Mouse (Mus musculus) spleen, adult 12 weeks (tissue): ENCODE data around the gene Ccdc92.

Source experiments
- DNase-seq: peaks from one replicate; pipeline ENCODE4 v3.0.0; 2022; ENCODE audit warnings: low spot score

The Ccdc92 gene

DNA sequence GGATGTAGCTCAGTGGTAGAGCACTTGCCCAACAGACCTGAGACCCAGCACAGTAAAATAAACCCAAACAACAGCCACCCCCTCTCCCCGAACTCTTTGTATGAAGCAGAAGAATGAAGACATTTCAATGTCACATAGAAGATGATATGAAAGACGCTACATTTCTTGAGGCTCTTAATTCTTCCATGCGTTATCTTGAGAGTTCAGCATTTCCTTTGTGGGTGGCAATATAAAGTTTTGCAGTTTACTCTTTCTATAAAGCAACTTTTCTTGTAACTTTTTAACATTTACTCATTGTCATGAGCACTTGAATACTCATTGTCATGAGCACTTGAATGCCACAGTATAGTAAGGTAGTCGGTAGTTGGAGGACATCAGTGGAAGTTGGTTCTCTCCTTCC is 8.0 kb downstream of the Ccdc92 start:
- DNase-seq: no peak

DNA sequence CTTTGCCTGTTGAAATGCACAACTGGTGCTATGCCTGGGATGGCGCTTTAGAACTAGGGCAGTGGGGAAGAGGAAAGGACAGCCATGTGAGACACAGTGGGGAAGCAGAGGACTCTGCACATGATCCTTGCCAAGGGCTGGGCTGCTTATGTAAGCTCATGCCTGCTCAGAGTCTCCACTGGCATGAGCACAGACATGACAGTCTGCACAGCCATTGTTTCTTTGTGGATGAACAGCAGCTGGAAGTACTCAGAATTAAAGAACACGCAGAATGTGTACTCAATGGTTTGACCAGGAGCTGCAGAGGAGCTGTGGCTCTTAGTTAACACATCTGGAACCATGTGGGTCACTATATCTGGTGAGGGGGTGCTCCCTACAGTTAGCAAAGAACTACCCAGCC is 9.1 kb downstream of the Ccdc92 start:
- no peak for DNase-seq

DNA sequence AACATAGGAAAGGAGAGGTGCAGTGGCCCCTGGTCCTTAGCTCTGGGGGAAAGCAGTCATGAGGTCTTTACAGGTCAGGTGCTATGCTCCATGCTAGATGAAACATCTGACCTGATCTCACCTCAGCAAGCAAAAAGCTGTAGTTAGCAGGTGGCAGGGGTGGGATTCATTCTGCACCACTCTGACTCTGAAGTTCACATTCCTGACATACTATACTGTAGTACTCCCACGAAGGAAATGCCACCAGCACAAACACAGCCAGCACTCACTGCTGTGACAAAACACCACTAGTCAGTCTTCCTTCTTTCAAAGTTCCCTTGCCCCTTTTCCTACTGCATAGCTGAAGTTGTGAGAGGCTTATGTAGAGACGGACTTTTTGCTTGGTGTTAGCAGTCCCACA is 9.9 kb downstream of the Ccdc92 start:
- no peak for DNase-seq

DNA sequence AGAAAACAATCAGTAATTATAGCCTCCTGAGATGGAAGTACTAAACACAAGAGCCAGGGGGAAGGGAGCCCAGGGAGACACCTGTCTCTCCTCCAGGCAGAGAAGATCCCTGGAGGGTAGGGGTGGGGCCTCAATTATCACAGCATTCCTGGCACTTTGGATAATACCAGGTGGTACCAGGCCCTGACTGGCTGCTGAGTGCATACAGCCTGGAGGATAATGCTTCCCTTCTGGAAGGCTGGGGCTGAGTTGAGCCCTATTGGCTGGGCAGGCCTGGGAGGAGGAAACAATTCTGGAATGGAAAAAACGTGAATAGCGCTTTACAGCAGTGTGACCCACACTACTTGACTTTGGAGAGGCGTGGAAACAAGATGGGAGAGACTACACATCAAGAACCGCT is 10.7 kb downstream of the Ccdc92 start:
- DNase-seq: no peak

DNA sequence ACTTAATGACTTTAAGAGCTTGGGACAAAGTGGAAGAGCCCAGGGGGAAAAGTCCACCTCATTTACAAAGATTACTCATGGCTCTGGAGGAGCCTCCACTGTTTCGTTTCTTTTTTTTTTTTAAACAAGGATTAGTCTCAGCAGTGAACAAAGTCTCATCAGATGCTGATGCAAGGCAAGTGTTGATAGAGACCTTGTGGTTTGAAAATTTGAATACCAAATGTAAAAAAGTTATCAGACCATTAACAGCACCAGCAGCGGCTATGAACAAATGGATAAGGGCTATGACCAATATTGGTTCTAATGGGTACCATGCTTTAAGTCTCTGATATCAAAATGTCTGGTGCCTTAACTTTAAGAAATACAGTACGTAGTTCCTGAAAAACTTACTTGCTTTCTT is 13.2 kb downstream of the Ccdc92 start:
- DNase-seq: no peak

DNA sequence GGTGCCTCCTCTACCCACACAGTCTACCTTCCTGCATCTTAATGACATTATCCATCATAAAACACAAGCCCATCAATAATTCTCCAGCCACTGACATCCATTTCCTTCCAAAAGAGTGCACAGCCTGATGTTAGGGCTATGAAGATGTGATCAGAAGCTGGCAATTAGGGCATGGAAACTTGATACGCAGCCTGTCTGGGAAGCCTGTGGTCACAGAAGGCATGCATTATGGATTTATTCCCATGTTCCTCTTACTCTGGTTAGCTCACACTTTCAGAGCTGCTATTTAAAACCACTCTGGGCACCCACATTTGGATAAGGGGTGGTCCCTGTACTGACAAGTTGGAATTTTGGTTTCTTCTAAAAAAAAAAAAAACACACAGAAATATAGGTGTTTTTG is 15.2 kb downstream of the Ccdc92 start:
- no peak for DNase-seq

DNA sequence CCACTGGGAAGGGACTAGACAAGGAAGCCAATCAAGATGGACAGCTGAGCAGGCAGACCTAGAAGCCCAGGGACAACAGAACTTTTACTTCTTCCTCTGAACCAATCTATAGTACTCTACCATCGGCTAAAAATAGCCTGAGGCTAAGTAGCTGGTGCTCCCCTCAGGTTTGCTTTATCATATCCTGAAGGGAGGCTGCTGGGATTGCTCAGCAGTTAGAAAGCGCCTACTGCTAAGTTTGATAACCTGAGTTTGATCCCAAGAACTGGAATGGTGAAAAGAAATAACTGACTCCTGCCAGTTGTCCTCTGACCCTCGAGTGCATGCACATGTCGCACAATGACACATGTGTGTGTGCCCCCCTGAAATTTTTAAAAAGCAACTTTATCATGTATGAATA is 17.3 kb downstream of the Ccdc92 start:
- DNase-seq: no peak

DNA sequence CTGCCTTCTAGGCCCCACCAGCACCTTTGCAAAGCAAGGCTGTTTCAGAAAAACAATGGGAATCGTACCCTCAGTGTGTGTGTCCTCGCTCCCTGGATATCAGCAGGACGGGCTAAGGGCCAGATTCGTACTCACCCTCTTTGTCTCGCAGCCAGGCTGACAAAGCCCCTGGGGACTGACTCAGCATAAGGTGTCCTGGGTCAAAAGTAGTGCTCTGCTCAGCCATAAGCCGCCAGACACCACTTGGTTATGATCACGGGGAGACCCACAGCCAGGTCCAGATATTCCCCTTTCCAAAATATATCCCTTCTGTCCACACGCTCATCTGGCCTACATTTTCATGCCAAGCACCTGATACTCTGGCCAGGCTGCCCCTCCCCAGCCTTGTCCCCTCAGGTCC is 18.8 kb downstream of the Ccdc92 start:
- DNase-seq: no peak

DNA sequence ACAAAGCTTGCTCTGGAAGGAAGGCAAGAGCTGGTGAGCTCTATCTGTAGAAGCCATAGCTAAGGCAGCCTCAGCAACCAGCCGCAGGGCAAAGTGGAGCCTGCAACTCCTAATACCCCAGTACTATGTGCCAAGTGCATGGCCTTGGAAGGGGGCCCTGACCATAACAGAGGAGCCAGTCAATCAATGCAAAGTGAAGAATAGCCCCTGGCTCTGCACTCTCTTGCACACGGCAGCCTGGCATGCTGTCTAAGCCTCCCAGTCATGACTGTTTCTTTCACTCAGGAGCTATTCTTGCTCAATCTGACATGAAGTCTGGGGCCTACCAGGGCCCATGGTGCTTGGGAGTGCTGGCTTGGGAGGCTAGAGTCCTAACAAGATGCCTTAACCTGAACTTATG is 21.6 kb downstream of the Ccdc92 start:
- DNase-seq: no peak

DNA sequence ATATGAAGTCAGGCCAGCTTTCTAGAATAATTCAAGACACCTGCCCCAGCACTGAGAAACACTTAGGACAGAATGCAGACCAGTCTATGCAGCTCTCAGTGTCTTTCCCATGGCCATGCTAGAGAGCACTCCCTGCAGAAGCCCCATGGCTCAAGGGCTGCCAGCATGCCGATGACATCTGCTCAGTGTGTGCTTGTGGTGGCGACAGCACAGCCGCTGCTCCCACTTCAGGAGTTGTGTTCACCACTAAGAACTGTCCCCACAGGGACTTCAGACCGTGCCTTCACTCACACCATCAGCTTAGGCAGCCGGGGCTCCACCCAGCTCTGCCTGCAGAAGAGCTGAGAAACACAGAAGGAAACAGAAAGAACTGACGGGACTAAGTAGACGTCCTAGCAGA is 22.0 kb downstream of the Ccdc92 start:
- DNase-seq: no peak

DNA sequence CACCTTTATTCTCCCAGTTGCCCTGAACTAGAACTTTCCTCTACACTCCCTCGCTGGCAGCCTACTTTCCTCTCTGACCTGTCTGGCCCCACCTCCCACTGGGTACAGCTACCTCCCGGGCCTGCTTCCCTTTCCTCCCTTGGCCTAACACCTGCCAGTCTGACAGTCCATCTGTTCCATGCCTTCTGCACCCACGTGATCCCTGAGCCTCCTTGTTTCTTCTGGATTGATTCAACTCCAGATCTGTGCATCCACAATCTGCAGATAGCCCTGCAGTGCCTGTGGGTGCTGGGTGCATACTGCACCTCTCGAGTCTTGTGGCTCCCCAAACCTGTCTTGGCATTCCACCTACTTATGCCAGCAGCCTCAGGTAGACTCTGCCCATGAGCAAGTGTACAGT is 25.6 kb downstream of the Ccdc92 start:
- DNase-seq: no peak

DNA sequence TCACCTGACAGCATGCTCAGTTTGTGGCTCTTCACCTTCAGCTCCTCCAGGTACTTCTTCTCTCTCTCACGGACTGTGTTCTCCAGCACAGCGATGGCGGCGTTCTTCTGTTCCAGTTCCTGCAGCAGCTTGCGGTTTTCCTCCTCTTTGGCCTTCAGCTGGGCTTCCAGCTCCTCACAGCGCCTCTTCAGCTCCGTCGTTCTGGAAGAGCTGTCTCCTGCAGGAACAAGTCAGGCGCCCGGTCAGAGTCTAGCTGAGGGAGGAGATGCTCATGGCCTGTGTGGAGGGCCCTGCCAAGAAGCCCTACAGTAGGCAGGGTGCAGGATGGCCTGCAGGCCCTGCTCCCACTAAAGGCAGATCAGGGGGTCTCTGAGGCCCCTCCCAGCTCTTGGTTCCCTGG is 26.1 kb downstream of the Ccdc92 start:
- DNase-seq: no peak

DNA sequence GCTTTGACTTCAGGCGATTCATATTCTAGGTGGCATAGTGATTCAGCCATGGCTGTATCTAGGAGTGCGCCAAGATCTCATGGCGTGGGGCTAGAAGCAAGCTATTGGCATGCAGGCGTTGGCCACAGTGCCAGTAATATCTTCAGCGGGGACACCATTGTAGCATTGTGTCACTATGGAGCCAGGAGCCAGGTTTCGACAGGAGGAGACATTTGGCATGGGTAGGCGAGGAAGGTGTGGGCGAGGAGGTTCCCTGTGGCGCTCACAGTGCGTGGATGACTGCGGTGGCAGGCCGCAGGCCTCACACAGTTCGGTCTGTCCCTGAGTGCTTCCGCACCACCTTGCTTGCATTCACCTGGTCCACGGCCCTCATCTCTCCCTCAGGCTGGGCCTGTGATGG is 27.0 kb downstream of the Ccdc92 start:
- DNase-seq: no peak

DNA sequence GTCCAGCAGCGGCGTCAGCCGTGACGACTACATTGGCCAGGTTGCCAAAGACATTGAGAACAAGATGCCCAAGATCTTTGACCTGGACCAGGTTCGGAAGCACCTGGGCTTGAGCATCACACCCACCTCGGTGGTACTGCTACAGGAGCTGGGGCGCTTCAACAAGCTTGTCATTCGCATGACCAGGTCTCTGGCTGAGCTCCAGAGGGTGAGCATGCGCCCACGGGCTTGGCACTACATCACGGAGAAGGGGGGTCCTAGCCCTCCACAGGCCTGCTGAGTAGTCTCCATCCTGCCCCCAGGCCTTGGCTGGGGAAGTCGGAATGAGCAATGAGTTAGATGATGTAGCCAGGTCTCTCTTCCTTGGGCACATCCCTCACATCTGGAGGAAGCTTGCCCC is 31.9 kb downstream of the Ccdc92 start:
- no peak for DNase-seq

DNA sequence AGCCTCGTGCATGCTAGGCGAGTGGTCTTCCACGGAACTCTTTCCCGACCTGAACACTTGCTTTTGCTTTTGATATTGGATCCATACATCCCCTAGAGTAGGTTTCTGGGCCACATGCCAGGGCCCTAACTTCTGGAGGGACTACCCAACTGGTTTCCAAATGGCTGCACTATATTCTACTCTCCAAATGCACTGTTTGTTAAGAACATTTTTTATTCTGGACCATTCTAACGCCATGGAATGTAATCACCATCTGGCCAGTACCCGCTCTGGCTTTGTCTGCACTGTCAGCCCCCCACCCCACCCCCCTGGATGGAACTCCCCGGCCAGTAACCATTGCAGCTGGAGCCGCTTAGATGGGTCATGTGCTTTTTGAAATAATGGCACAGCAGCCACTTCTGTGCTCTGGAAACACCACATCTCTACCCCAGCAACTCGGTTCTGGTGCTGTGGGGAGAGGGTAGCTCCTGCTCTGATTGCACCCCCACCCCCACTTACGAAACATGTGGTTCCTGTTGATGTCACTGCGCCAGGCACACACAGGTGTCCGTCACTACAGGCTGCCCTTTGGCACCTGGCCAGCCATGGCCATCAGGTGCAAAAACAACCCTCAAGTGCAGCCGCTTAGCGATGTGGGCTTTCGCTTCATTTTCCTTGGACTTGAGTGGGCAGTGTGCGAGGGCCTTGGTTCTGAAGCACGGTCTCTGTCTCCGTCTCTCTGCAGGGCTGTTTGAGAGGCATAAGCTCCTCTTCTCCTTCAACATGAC is 39.9 kb downstream of the Ccdc92 start:
- no peak for DNase-seq

DNA sequence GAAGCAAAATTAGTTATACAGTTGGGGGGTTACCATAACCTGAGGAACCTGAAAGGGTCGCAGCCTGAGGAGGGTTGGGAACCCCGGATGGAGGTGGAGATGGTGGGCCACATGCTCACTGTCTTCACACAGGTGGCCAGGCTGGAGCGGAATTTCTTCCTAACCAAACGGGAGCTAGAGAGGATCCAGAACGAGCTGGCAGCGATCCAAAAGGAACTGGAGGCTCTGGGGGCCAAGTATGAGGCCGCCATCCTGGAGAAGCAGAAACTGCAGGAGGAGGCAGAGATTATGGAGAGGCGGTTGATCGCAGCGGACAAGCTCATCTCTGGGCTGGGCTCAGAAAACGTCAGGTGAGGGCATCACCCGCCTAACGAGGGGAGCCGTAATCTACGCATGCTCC is 45.2 kb downstream of the Ccdc92 start:
- DNase-seq: no peak

DNA sequence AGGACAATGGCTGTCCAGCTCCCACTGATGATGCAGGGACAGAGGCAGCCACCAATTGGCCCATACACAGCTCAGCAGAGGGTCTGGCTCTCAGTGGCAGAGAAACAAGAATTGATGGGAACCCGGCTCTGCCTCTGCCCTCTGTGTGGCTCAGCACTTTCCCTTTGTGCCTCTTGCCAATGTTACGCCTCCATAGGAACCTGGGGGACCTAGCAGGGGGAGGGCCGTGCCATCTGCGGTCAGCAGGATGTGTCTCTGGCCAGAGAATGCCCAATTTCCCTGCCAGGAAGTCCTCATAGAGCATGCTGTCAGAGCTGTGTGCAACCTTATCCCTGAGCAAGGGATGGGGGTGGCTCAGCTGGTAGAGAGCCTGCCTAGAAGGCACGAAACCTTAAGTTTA is 47.4 kb downstream of the Ccdc92 start:
- no peak for DNase-seq

DNA sequence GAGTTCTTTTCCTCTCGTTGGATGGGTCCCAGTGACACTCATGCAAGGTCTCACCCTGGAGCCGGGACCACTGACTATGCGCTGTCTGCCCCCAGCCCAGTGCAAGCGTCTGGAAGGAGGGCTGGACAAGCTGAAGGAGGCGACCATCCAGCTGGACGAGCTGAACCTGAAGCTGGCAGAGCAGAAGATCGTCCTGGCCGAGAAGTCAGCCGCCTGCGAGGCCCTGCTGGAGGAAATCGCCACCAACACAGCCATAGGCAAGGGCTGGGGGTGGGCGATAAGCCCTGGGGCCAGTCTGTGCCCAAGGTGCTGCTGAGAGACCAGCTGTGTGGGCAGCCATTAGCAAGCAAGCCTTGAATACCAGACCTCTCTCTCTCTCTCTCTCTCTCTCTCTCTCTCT is 49.8 kb downstream of the Ccdc92 start:
- no peak for DNase-seq

DNA sequence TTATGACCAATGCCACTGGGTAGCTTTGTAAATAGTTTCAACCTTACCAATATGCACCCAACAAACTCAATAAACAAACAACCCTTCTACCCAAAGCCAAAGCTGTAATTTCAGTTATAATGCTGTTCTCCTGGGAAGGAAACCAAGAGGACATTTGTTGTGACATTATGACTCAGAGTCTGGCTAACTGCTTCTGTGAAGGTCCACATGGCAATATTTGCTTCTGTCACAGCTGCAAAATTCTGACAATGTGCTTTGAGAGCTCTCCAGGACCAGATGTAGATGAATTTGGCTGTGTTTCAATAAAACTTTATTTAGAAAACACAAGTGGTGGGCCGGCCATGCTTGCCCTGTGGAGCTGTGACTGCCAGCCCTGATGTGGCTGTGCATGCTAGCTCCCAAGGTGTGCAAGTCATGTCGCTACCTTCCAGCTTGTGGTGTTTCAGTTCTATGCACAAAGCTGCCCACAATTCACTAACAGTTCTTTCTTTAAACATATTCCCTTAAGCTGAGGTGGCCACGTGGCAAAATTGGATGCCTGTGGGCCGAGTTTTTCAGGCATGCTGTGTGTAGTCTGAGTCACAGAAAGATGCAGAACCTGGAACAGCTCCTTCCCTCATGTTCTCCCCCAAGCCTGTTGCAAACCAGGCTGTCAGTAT is 52.4 kb downstream of the Ccdc92 start:
- no peak for DNase-seq

DNA sequence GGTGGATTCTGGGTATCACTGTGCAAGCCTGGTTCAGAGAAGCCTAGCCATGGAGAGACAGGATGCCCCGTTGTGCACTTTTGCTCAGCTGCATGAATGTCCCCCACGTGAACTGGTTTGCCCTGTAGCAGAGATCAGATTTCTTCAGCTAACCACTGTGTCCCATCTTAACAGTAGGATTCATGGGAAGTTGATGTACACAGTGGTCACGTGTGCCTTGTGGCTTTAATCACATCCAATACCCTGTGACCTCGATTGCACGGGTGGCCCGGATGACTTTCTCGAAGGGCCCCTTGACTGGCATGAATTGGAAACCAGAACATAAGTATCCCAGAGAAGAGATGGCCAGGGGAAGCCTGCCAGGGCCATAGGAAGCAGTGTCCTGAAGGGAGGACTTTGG is 70.1 kb downstream of the Ccdc92 start:
- no peak for DNase-seq

DNA sequence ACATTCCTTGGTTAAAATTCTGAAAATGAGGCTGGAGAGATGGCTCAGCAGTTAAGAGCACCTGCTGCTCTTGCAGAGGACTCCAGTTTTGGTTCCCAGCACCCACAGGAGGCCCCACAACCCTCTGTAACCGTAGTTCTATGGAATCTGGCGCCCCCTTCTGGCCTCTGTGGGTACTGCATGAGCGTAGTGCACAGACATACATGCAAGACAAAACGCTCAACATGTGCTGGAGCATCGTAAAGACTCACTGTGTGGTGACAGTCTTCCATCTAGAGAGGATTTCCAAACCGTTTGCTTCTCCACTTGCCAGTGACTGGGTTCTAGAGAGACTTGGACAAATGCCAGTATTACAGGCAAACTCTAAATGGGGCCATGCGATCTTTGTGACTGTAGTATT is 76.6 kb downstream of the Ccdc92 start:
- no peak for DNase-seq
